Mouse (Mus musculus): ENCODE results near the gene Serbp1. TPM values are rescaled to one million over a fixed set of nuclear protein-coding genes. Genes with fewer than 3 reads are reported as not detected.
A peak's percentile ranks its signal among the peaks of the same experiment; 100 is the strongest.
"Not testable (repeated sequence)": the region's sequence is repeated elsewhere in the genome, so short reads cannot be mapped to it uniquely, and the experiment has no call there.

Gene Serbp1
- polyA plus RNA-seq (2012; rRNA removed): 39.9 and 52.1 TPM in 2 replicates

- 46% methylated on average over 12 of the region's 12 CpGs for WGBS
Observed at GRCm38 (mm10) chr6:67237977-67238376, at the start of gene Serbp1. Gene Serbp1, plus strand, starts transcription at chr6:67238176.

GRCm38 (mm10) chr6:67193591-67193990 lies 44.4 kb upstream of the Serbp1 start:
- DNase-seq (ENCODE audit: low read depth, low spot score): no peak
- 42% methylated on average over 2 of the region's 2 CpGs for WGBS

More at GRCm38 (mm10) chr6:67237977-67238376, at the start of gene Serbp1:
- no peak for DNase-seq (ENCODE audit: low read depth, low spot score)

GRCm38 (mm10) chr6:67194606-67195005 lies 43.4 kb upstream of the Serbp1 start:
- DNase-seq (ENCODE audit: low read depth, low spot score): no peak

GRCm38 (mm10) chr6:67195148-67195611 lies 42.8 kb upstream of the Serbp1 start:
- DNase-seq (ENCODE audit: low read depth, low spot score): no peak
- 27% methylated on average over 7 of the region's 7 CpGs for WGBS

More at GRCm38 (mm10) chr6:67194606-67195005, 43.4 kb upstream of the Serbp1 start:
- WGBS: 94% methylated on average over 6 of the region's 6 CpGs

GRCm38 (mm10) chr6:67196821-67197220 lies 41.2 kb upstream of the Serbp1 start:
- 68% methylated on average over 6 of the region's 6 CpGs for WGBS
- DNase-seq (ENCODE audit: low read depth, low spot score): no peak

GRCm38 (mm10) chr6:67198085-67198484 lies 39.9 kb upstream of the Serbp1 start:
- DNase-seq (ENCODE audit: low read depth, low spot score): no peak
- WGBS: 31% methylated on average over 4 of the region's 4 CpGs

- 60% methylated on average over 5 of the region's 5 CpGs for WGBS
- DNase-seq (ENCODE audit: low read depth, low spot score): no peak
Observed at GRCm38 (mm10) chr6:67200715-67201322, 37.2 kb upstream of the Serbp1 start.

- no peak for DNase-seq (ENCODE audit: low read depth, low spot score)
- 79% methylated on average over 35 of the region's 35 CpGs for WGBS
Observed at GRCm38 (mm10) chr6:67205081-67206037, 32.6 kb upstream of the Serbp1 start.

GRCm38 (mm10) chr6:67212362-67212761 lies 25.6 kb upstream of the Serbp1 start:
- no peak for DNase-seq (ENCODE audit: low read depth, low spot score)
- 98% methylated on average over 1 of the region's 1 CpGs for WGBS

- no peak for DNase-seq (ENCODE audit: low read depth, low spot score)
- 84% methylated on average over 4 of the region's 4 CpGs for WGBS
Observed at GRCm38 (mm10) chr6:67213429-67214098, 24.4 kb upstream of the Serbp1 start.

- no peak for DNase-seq (ENCODE audit: low read depth, low spot score)
- 67% methylated on average over 4 of the region's 4 CpGs for WGBS
Observed at GRCm38 (mm10) chr6:67217402-67217801, 20.6 kb upstream of the Serbp1 start.

- whole genome bisulfite sequencing: 83% methylated on average over 1 of the region's 1 CpGs
- no peak for DNase-seq (ENCODE audit: low read depth, low spot score)
Observed at GRCm38 (mm10) chr6:67217846-67218245, 20.1 kb upstream of the Serbp1 start.

- no peak for DNase-seq (ENCODE audit: low read depth, low spot score)
Observed at GRCm38 (mm10) chr6:67218566-67218965, 19.4 kb upstream of the Serbp1 start.

GRCm38 (mm10) chr6:67219931-67220330 lies 18.0 kb upstream of the Serbp1 start:
- WGBS: 88% methylated on average over 14 of the region's 14 CpGs
- not testable (repeated sequence) for DNase-seq (ENCODE audit: low read depth, low spot score)

- DNase-seq (ENCODE audit: low read depth, low spot score): no peak
Observed at GRCm38 (mm10) chr6:67220731-67221130, 17.2 kb upstream of the Serbp1 start.

- no peak for DNase-seq (ENCODE audit: low read depth, low spot score)
- WGBS: 47% methylated on average over 1 of the region's 1 CpGs
Observed at GRCm38 (mm10) chr6:67223082-67223481, 14.9 kb upstream of the Serbp1 start.

GRCm38 (mm10) chr6:67223499-67223898 lies 14.5 kb upstream of the Serbp1 start:
- 24% methylated on average over 1 of the region's 1 CpGs for whole genome bisulfite sequencing
- DNase-seq (ENCODE audit: low read depth, low spot score): peak; percentile 7

GRCm38 (mm10) chr6:67226286-67226685 lies 11.7 kb upstream of the Serbp1 start:
- no peak for DNase-seq (ENCODE audit: low read depth, low spot score)
- 47% methylated on average over 4 of the region's 4 CpGs for WGBS

- 26% methylated on average over 18 of the region's 18 CpGs for WGBS
- no peak for DNase-seq (ENCODE audit: low read depth, low spot score)
Observed at GRCm38 (mm10) chr6:67228459-67229107, 9.4 kb upstream of the Serbp1 start.

GRCm38 (mm10) chr6:67229521-67229920 lies 8.5 kb upstream of the Serbp1 start:
- no peak for DNase-seq (ENCODE audit: low read depth, low spot score)
- 37% methylated on average over 9 of the region's 9 CpGs for WGBS
